In genomic region chr14:120337731-120338462, GRCm38 (mm10) we compare ENCODE assay signal across 10 mouse cellular contexts.
DNase-seq lines count a peak whose midpoint lies in the region; ATAC-seq lines count a peak whose summit lies in the region.
"Had no signal": no experiment of that assay in that cellular context is flagged by ENCODE, and none has a peak within 500 bp of the region (broad histone marks: within the 10 kb centered on the region; RNA-seq: fewer than 3 reads in every experiment).

No protein-coding gene starts in this region.

- H3K9me3 ChIP-seq in heart, embryonic 10.5 days = no peaks in the 10 kb centered on the region
- H3K9me3 ChIP-seq in limb, embryonic 12.5 days = no peaks in the 10 kb centered on the region
- H3K9me3 ChIP-seq in limb, embryonic 10.5 days (replicated peaks) = no peaks in the 10 kb centered on the region
- H3K9me3 ChIP-seq in embryonic facial prominence, embryonic 15.5 days (replicated peaks) = no peaks in the 10 kb centered on the region
- no peaks in the 10 kb centered on the region for H3K9me3 ChIP-seq in neural tube, embryonic 15.5 days (replicated peaks)

- DNase-seq in heart, embryonic 10.5 days (ENCODE audit: low spot score) = no peak
- DNase-seq in heart, postnatal 4 days = no peak
- no peak for DNase-seq in limb, embryonic 10.5 days (ENCODE audit: low spot score)
- DNase-seq in c-Kit-positive CD71-positive TER-119-positive erythroid progenitor cells, embryonic 14.5 days (ENCODE audit: low spot score) = no peak
- no peak for DNase-seq in urinary bladder, adult 2 months (ENCODE audit: low spot score)
- DNase-seq: cerebellum, postnatal 10 days; forebrain, postnatal 0 days had no signal

- H3K4me1 ChIP-seq in heart, embryonic 10.5 days = peaks cover 48% of the 10 kb centered on the region
- H3K4me1 ChIP-seq in limb, embryonic 12.5 days (replicated peaks) = peaks cover 45% of the 10 kb centered on the region
- H3K4me1 ChIP-seq in limb, embryonic 10.5 days = peaks cover 13% of the 10 kb centered on the region
- peaks cover 64% of the 10 kb centered on the region for H3K4me1 ChIP-seq in embryonic facial prominence, embryonic 15.5 days
- peaks cover 23% of the 10 kb centered on the region for H3K4me1 ChIP-seq in neural tube, embryonic 15.5 days

- peaks cover 2% of the 10 kb centered on the region; the same call in 1 of the 2 replicates for H3K36me3 ChIP-seq in heart, embryonic 10.5 days
- peaks cover 3% of the 10 kb centered on the region; the same call in 1 of the 2 replicates for H3K36me3 ChIP-seq in limb, embryonic 12.5 days
- 0 out of 2 replicates have a peak, but pooled peaks cover 3% of the 10 kb centered on the region for H3K36me3 ChIP-seq in limb, embryonic 10.5 days
- no peaks in the 10 kb centered on the region for H3K36me3 ChIP-seq in embryonic facial prominence, embryonic 15.5 days
- no peaks in the 10 kb centered on the region for H3K36me3 ChIP-seq in neural tube, embryonic 15.5 days

- H3K9ac ChIP-seq in limb, embryonic 12.5 days (replicated peaks) = no peak overlapping the region
- no peak overlapping the region for H3K9ac ChIP-seq in embryonic facial prominence, embryonic 15.5 days
- H3K9ac ChIP-seq in neural tube, embryonic 15.5 days (replicated peaks) = no peak overlapping the region
- H3K9ac ChIP-seq: forebrain, postnatal 0 days had no signal

- no peak overlapping the region for H3K4me3 ChIP-seq in heart, embryonic 10.5 days
- no peak overlapping the region for H3K4me3 ChIP-seq in limb, embryonic 12.5 days (replicated peaks)
- H3K4me3 ChIP-seq in limb, embryonic 10.5 days = no peak overlapping the region
- no peak overlapping the region for H3K4me3 ChIP-seq in embryonic facial prominence, embryonic 15.5 days (replicated peaks)
- H3K4me3 ChIP-seq in neural tube, embryonic 15.5 days (replicated peaks) = no peak overlapping the region

- ATAC-seq in limb, embryonic 12.5 days (ENCODE audit: insufficient number of reproducible peaks, insufficient read depth, low FRiP score, low TSS enrichment, low read depth) = no peak
- ATAC-seq in embryonic facial prominence, embryonic 15.5 days (ENCODE audit: insufficient number of reproducible peaks, low FRiP score, low TSS enrichment, low read depth) = no peak
- no peak for ATAC-seq in neural tube, embryonic 15.5 days (ENCODE audit: low FRiP score)
- ATAC-seq: forebrain, postnatal 0 days had no signal

- peak overlapping the region; percentile 16; the same call in 1 of the 2 replicates for H3K27ac ChIP-seq in heart, embryonic 10.5 days
- H3K27ac ChIP-seq in limb, embryonic 12.5 days = peak overlapping the region; percentile 72
- H3K27ac ChIP-seq in limb, embryonic 10.5 days = no peak overlapping the region; the same call in 1 of the 2 replicates
- H3K27ac ChIP-seq in embryonic facial prominence, embryonic 15.5 days (replicated peaks) = peak overlapping the region; percentile 22; the same call in 1 of the 2 replicates
- peak overlapping the region; percentile 13; the same call in 1 of the 2 replicates for H3K27ac ChIP-seq in neural tube, embryonic 15.5 days (replicated peaks)

- WGBS in heart, embryonic 10.5 days = 69% methylated on average over 7 of the region's 7 CpGs
- WGBS in limb, embryonic 12.5 days = 47% methylated on average over 7 of the region's 7 CpGs
- 72% methylated on average over 7 of the region's 7 CpGs for WGBS in limb, embryonic 10.5 days
- 40% methylated on average over 7 of the region's 7 CpGs for WGBS in embryonic facial prominence, embryonic 15.5 days
- WGBS in neural tube, embryonic 15.5 days = 29% methylated on average over 7 of the region's 7 CpGs

- H3K27me3 ChIP-seq in heart, embryonic 10.5 days (ENCODE audit: insufficient read depth, poor library complexity, severe bottlenecking) = no peaks in the 10 kb centered on the region
- H3K27me3 ChIP-seq in limb, embryonic 12.5 days = no peaks in the 10 kb centered on the region
- no peaks in the 10 kb centered on the region for H3K27me3 ChIP-seq in limb, embryonic 10.5 days (ENCODE audit: low read depth, poor library complexity, severe bottlenecking)
- no peaks in the 10 kb centered on the region for H3K27me3 ChIP-seq in embryonic facial prominence, embryonic 15.5 days
- H3K27me3 ChIP-seq in neural tube, embryonic 15.5 days (replicated peaks) = no peaks in the 10 kb centered on the region

- no peak overlapping the region for H3K4me2 ChIP-seq in limb, embryonic 12.5 days
- H3K4me2 ChIP-seq in embryonic facial prominence, embryonic 15.5 days (replicated peaks) = no peak overlapping the region
- no peak overlapping the region for H3K4me2 ChIP-seq in neural tube, embryonic 15.5 days
